Mouse (Mus musculus): ENCODE measurements at regions not wholly inside any gene's neighbourhood (a gene's known extent, or its start where the extent isn't known, plus 50 kb on each side); places are given as distances from the start of the nearest gene placed in this dataset.

- H3K9ac ChIP-seq (ENCODE audit: low read depth, low read length) = no peak overlapping the region
- no peaks in the 10 kb centered on the region for H3K9me3 ChIP-seq (ENCODE audit: control insufficient read depth, low read length)
- WGBS = 79% methylated on average over 5 of the region's 5 CpGs
- H3K4me2 ChIP-seq = no peak overlapping the region
- H3K27me3 ChIP-seq (replicated peaks; ENCODE audit: control insufficient read depth, insufficient read depth, low read length) = no peaks in the 10 kb centered on the region
- no peaks in the 10 kb centered on the region for H3K4me1 ChIP-seq (replicated peaks; ENCODE audit: control insufficient read depth, insufficient read depth, low read length)
- no peak overlapping the region for H3K4me3 ChIP-seq (ENCODE audit: low read depth, low read length)
- no peak for ATAC-seq (replicated peaks; ENCODE audit: low FRiP score)
- H3K36me3 ChIP-seq (ENCODE audit: control insufficient read depth, insufficient read depth, low read length) = no peaks in the 10 kb centered on the region
- no peak for DNase-seq (ENCODE audit: low spot score)
- H3K27ac ChIP-seq (ENCODE audit: low read depth, low read length) = no peak overlapping the region
Measured at GRCm38 (mm10) chr1:55947618-55948283, 542.0 kb downstream of the Plcl1 start.

GRCm38 (mm10) chr1:55949606-55950005 lies 543.9 kb downstream of the Plcl1 start:
- Histone ChIP-seq H3K36me3 (ENCODE audit: control insufficient read depth, insufficient read depth, low read length) (no peaks in the 10 kb centered on the region), H3K9me3 (ENCODE audit: control insufficient read depth, low read length) (no peaks in the 10 kb centered on the region), H3K9ac (ENCODE audit: low read depth, low read length) (no peak overlapping the region), H3K4me1 (replicated peaks; ENCODE audit: control insufficient read depth, insufficient read depth, low read length) (no peaks in the 10 kb centered on the region), H3K4me2 (no peak overlapping the region), H3K27ac (ENCODE audit: low read depth, low read length) (no peak overlapping the region), H3K4me3 (ENCODE audit: low read depth, low read length) (no peak overlapping the region), H3K27me3 (replicated peaks; ENCODE audit: control insufficient read depth, insufficient read depth, low read length) (no peaks in the 10 kb centered on the region)
- no peak for DNase-seq (ENCODE audit: low spot score)
- WGBS = 77% methylated on average over 4 of the region's 4 CpGs
- no peak for ATAC-seq (replicated peaks; ENCODE audit: low FRiP score)

- no peaks in the 10 kb centered on the region for H3K36me3 ChIP-seq (ENCODE audit: control insufficient read depth, insufficient read depth, low read length)
- 78% methylated on average over 11 of the region's 11 CpGs for WGBS
- no peak for DNase-seq (ENCODE audit: low spot score)
Measured at GRCm38 (mm10) chr1:55957804-55958445, 552.2 kb downstream of the Plcl1 start.

GRCm38 (mm10) chr1:55960291-55960690 lies 554.6 kb downstream of the Plcl1 start:
- 23% methylated on average over 6 of the region's 6 CpGs for WGBS
- H3K4me1 ChIP-seq (replicated peaks; ENCODE audit: control insufficient read depth, insufficient read depth, low read length) = no peaks in the 10 kb centered on the region
- no peak overlapping the region for H3K4me3 ChIP-seq (ENCODE audit: low read depth, low read length)
- DNase-seq (ENCODE audit: low spot score) = peak; percentile 38
- H3K27me3 ChIP-seq (replicated peaks; ENCODE audit: control insufficient read depth, insufficient read depth, low read length) = no peaks in the 10 kb centered on the region
- no peaks in the 10 kb centered on the region for H3K9me3 ChIP-seq (ENCODE audit: control insufficient read depth, low read length)
- H3K4me2 ChIP-seq = no peak overlapping the region
- H3K36me3 ChIP-seq (ENCODE audit: control insufficient read depth, insufficient read depth, low read length) = no peaks in the 10 kb centered on the region
- no peak overlapping the region for H3K27ac ChIP-seq (ENCODE audit: low read depth, low read length)
- H3K9ac ChIP-seq (ENCODE audit: low read depth, low read length) = no peak overlapping the region
- ATAC-seq (replicated peaks; ENCODE audit: low FRiP score) = no peak

More at GRCm38 (mm10) chr1:55957804-55958445, 552.2 kb downstream of the Plcl1 start:
- Histone ChIP-seq H3K4me3 (ENCODE audit: low read depth, low read length) (no peak overlapping the region), H3K9ac (ENCODE audit: low read depth, low read length) (no peak overlapping the region), H3K4me2 (no peak overlapping the region), H3K27me3 (replicated peaks; ENCODE audit: control insufficient read depth, insufficient read depth, low read length) (no peaks in the 10 kb centered on the region), H3K9me3 (ENCODE audit: control insufficient read depth, low read length) (no peaks in the 10 kb centered on the region), H3K27ac (ENCODE audit: low read depth, low read length) (no peak overlapping the region), H3K4me1 (replicated peaks; ENCODE audit: control insufficient read depth, insufficient read depth, low read length) (no peaks in the 10 kb centered on the region)
- ATAC-seq (replicated peaks; ENCODE audit: low FRiP score) = no peak

GRCm38 (mm10) chr1:55963867-55964266 lies 558.1 kb downstream of the Plcl1 start:
- WGBS = 82% methylated on average over 5 of the region's 5 CpGs
- ATAC-seq (replicated peaks; ENCODE audit: low FRiP score) (no peak), DNase-seq (ENCODE audit: low spot score) (no peak)
- no peaks in the 10 kb centered on the region for H3K9me3 ChIP-seq (ENCODE audit: control insufficient read depth, low read length)
- no peak overlapping the region for H3K27ac ChIP-seq (ENCODE audit: low read depth, low read length)
- H3K36me3 ChIP-seq (ENCODE audit: control insufficient read depth, insufficient read depth, low read length) = no peaks in the 10 kb centered on the region
- no peak overlapping the region for H3K4me3 ChIP-seq (ENCODE audit: low read depth, low read length)
- H3K4me2 ChIP-seq = no peak overlapping the region
- no peak overlapping the region for H3K9ac ChIP-seq (ENCODE audit: low read depth, low read length)
- no peaks in the 10 kb centered on the region for H3K4me1 ChIP-seq (replicated peaks; ENCODE audit: control insufficient read depth, insufficient read depth, low read length)
- no peaks in the 10 kb centered on the region for H3K27me3 ChIP-seq (replicated peaks; ENCODE audit: control insufficient read depth, insufficient read depth, low read length)

- H3K4me2 ChIP-seq = no peak overlapping the region
- H3K27ac ChIP-seq (ENCODE audit: low read depth, low read length) = no peak overlapping the region
- WGBS = 92% methylated on average over 2 of the region's 2 CpGs
- no peak for ATAC-seq (replicated peaks; ENCODE audit: low FRiP score)
- no peak overlapping the region for H3K9ac ChIP-seq (ENCODE audit: low read depth, low read length)
- no peak overlapping the region for H3K4me3 ChIP-seq (ENCODE audit: low read depth, low read length)
- H3K4me1 ChIP-seq (replicated peaks; ENCODE audit: control insufficient read depth, insufficient read depth, low read length) = no peaks in the 10 kb centered on the region
- no peaks in the 10 kb centered on the region for H3K27me3 ChIP-seq (replicated peaks; ENCODE audit: control insufficient read depth, insufficient read depth, low read length)
- no peak for DNase-seq (ENCODE audit: low spot score)
- H3K9me3 ChIP-seq (ENCODE audit: control insufficient read depth, low read length) = no peaks in the 10 kb centered on the region
- H3K36me3 ChIP-seq (ENCODE audit: control insufficient read depth, insufficient read depth, low read length) = no peaks in the 10 kb centered on the region
Measured at GRCm38 (mm10) chr1:55966273-55966672, 560.6 kb downstream of the Plcl1 start.

GRCm38 (mm10) chr1:55967869-55968268 lies 562.1 kb downstream of the Plcl1 start:
- DNase-seq (ENCODE audit: low spot score) (no peak), ATAC-seq (replicated peaks; ENCODE audit: low FRiP score) (no peak)
- no peak overlapping the region for H3K4me3 ChIP-seq (ENCODE audit: low read depth, low read length)
- no peaks in the 10 kb centered on the region for H3K4me1 ChIP-seq (replicated peaks; ENCODE audit: control insufficient read depth, insufficient read depth, low read length)
- H3K27me3 ChIP-seq (replicated peaks; ENCODE audit: control insufficient read depth, insufficient read depth, low read length) = no peaks in the 10 kb centered on the region
- H3K4me2 ChIP-seq = no peak overlapping the region
- H3K9me3 ChIP-seq (ENCODE audit: control insufficient read depth, low read length) = no peaks in the 10 kb centered on the region
- no peak overlapping the region for H3K9ac ChIP-seq (ENCODE audit: low read depth, low read length)
- no peak overlapping the region for H3K27ac ChIP-seq (ENCODE audit: low read depth, low read length)
- 85% methylated on average over 7 of the region's 7 CpGs for WGBS
- H3K36me3 ChIP-seq (ENCODE audit: control insufficient read depth, insufficient read depth, low read length) = no peaks in the 10 kb centered on the region

- H3K4me2 ChIP-seq = no peak overlapping the region
- H3K9ac ChIP-seq (ENCODE audit: low read depth, low read length) = no peak overlapping the region
- H3K4me1 ChIP-seq (replicated peaks; ENCODE audit: control insufficient read depth, insufficient read depth, low read length) = no peaks in the 10 kb centered on the region
- H3K4me3 ChIP-seq (ENCODE audit: low read depth, low read length) = no peak overlapping the region
- no peaks in the 10 kb centered on the region for H3K9me3 ChIP-seq (ENCODE audit: control insufficient read depth, low read length)
- no peaks in the 10 kb centered on the region for H3K27me3 ChIP-seq (replicated peaks; ENCODE audit: control insufficient read depth, insufficient read depth, low read length)
- DNase-seq (ENCODE audit: low spot score) (no peak), ATAC-seq (replicated peaks; ENCODE audit: low FRiP score) (no peak)
- no peaks in the 10 kb centered on the region for H3K36me3 ChIP-seq (ENCODE audit: control insufficient read depth, insufficient read depth, low read length)
- WGBS = 88% methylated on average over 3 of the region's 3 CpGs
- no peak overlapping the region for H3K27ac ChIP-seq (ENCODE audit: low read depth, low read length)
Measured at GRCm38 (mm10) chr1:55977796-55978195, 572.1 kb downstream of the Plcl1 start.

- H3K36me3 ChIP-seq (ENCODE audit: control insufficient read depth, insufficient read depth, low read length) = no peaks in the 10 kb centered on the region
- H3K4me3 ChIP-seq (ENCODE audit: low read depth, low read length) = no peak overlapping the region
- ATAC-seq (replicated peaks; ENCODE audit: low FRiP score) = no peak
- H3K27ac ChIP-seq (ENCODE audit: low read depth, low read length) = no peak overlapping the region
- DNase-seq (ENCODE audit: low spot score) = no peak
- H3K4me2 ChIP-seq = no peak overlapping the region
- H3K9me3 ChIP-seq (ENCODE audit: control insufficient read depth, low read length) = no peaks in the 10 kb centered on the region
- H3K27me3 ChIP-seq (replicated peaks; ENCODE audit: control insufficient read depth, insufficient read depth, low read length) = no peaks in the 10 kb centered on the region
- no peaks in the 10 kb centered on the region for H3K4me1 ChIP-seq (replicated peaks; ENCODE audit: control insufficient read depth, insufficient read depth, low read length)
- H3K9ac ChIP-seq (ENCODE audit: low read depth, low read length) = no peak overlapping the region
- 57% methylated on average over 5 of the region's 5 CpGs for WGBS
Measured at GRCm38 (mm10) chr1:55983522-55984066, 577.9 kb downstream of the Plcl1 start.
